Mouse (Mus musculus): ENCODE measurements around the gene Mia2. TPM values are rescaled to one million over a fixed set of nuclear protein-coding genes. Genes with fewer than 3 reads are reported as not detected.
A peak's percentile ranks its signal among the peaks of the same experiment; 100 is the strongest.

Gene Mia2
- polyA plus RNA-seq, 1 experiment = 73.7 TPM

GRCm38 (mm10) chr12:59132940-59133339 is 37.3 kb downstream of the Mia2 start:
- no peaks in the 10 kb centered on the region for H3K27me3 ChIP-seq (ENCODE audit: control insufficient read depth, insufficient read depth, low read length, poor library complexity, severe bottlenecking)
- peaks cover 2% of the 10 kb centered on the region; the same call in 1 of the 2 replicates for H3K36me3 ChIP-seq (ENCODE audit: control insufficient read depth, insufficient read depth, low read length, poor library complexity, severe bottlenecking)
- H3K4me3 ChIP-seq (ENCODE audit: low read depth, low read length) = no peak overlapping the region
- no peak overlapping the region for H3K27ac ChIP-seq (ENCODE audit: insufficient read depth, low read length)
- no peaks in the 10 kb centered on the region for H3K9me3 ChIP-seq (replicated peaks; ENCODE audit: control insufficient read depth, insufficient read depth, low read length, poor library complexity, severe bottlenecking)
- no peak overlapping the region for H3K9ac ChIP-seq (ENCODE audit: low read depth, poor library complexity, severe bottlenecking)
- H3K4me1 ChIP-seq (ENCODE audit: control insufficient read depth, insufficient read depth, low read length) = no peaks in the 10 kb centered on the region
- TF ChIP-seq CTCF (IDR thresholded peaks at IDR 0.05; ENCODE audit: low read depth, low read length) = peak; percentile 33
- TF ChIP-seq EP300 (IDR thresholded peaks at IDR 0.05; ENCODE audit: insufficient read depth, low read depth, low read length) = no peak
- TF ChIP-seq POLR2A (IDR thresholded peaks at IDR 0.05; ENCODE audit: insufficient read depth, low read length) = no peak

GRCm38 (mm10) chr12:59133437-59133999 is 37.9 kb downstream of the Mia2 start:
- TF ChIP-seq EP300 (IDR thresholded peaks at IDR 0.05; ENCODE audit: insufficient read depth, low read depth, low read length) = no peak
- TF ChIP-seq CTCF (IDR thresholded peaks at IDR 0.05; ENCODE audit: low read depth, low read length) = no peak
- no peak for TF ChIP-seq POLR2A (IDR thresholded peaks at IDR 0.05; ENCODE audit: insufficient read depth, low read length)
- H3K9ac ChIP-seq (ENCODE audit: low read depth, poor library complexity, severe bottlenecking) = no peak overlapping the region
- H3K27me3 ChIP-seq (ENCODE audit: control insufficient read depth, insufficient read depth, low read length, poor library complexity, severe bottlenecking) = no peaks in the 10 kb centered on the region
- no peaks in the 10 kb centered on the region for H3K9me3 ChIP-seq (replicated peaks; ENCODE audit: control insufficient read depth, insufficient read depth, low read length, poor library complexity, severe bottlenecking)
- H3K27ac ChIP-seq (ENCODE audit: insufficient read depth, low read length) = no peak overlapping the region
- H3K4me3 ChIP-seq (ENCODE audit: low read depth, low read length) = no peak overlapping the region
- peaks cover 4% of the 10 kb centered on the region; the same call in 1 of the 2 replicates for H3K36me3 ChIP-seq (ENCODE audit: control insufficient read depth, insufficient read depth, low read length, poor library complexity, severe bottlenecking)
- no peaks in the 10 kb centered on the region for H3K4me1 ChIP-seq (ENCODE audit: control insufficient read depth, insufficient read depth, low read length)

- no peak overlapping the region for H3K9ac ChIP-seq (ENCODE audit: low read depth, poor library complexity, severe bottlenecking)
- H3K4me3 ChIP-seq (ENCODE audit: low read depth, low read length) = no peak overlapping the region
- H3K9me3 ChIP-seq (replicated peaks; ENCODE audit: control insufficient read depth, insufficient read depth, low read length, poor library complexity, severe bottlenecking) = no peaks in the 10 kb centered on the region
- H3K27ac ChIP-seq (ENCODE audit: insufficient read depth, low read length) = no peak overlapping the region
- H3K4me1 ChIP-seq (ENCODE audit: control insufficient read depth, insufficient read depth, low read length) = no peaks in the 10 kb centered on the region
- TF ChIP-seq CTCF (IDR thresholded peaks at IDR 0.05; ENCODE audit: low read depth, low read length) (no peak), EP300 (IDR thresholded peaks at IDR 0.05; ENCODE audit: insufficient read depth, low read depth, low read length) (no peak), POLR2A (IDR thresholded peaks at IDR 0.05; ENCODE audit: insufficient read depth, low read length) (no peak)
- peaks cover 10% of the 10 kb centered on the region for H3K36me3 ChIP-seq (ENCODE audit: control insufficient read depth, insufficient read depth, low read length, poor library complexity, severe bottlenecking)
- no peaks in the 10 kb centered on the region for H3K27me3 ChIP-seq (ENCODE audit: control insufficient read depth, insufficient read depth, low read length, poor library complexity, severe bottlenecking)
Measured at GRCm38 (mm10) chr12:59135096-59135495, 39.5 kb downstream of the Mia2 start.

- Histone ChIP-seq H3K36me3 (ENCODE audit: control insufficient read depth, insufficient read depth, low read length, poor library complexity, severe bottlenecking) (peaks cover 14% of the 10 kb centered on the region), H3K4me3 (ENCODE audit: low read depth, low read length) (no peak overlapping the region), H3K27me3 (ENCODE audit: control insufficient read depth, insufficient read depth, low read length, poor library complexity, severe bottlenecking) (no peaks in the 10 kb centered on the region), H3K9ac (ENCODE audit: low read depth, poor library complexity, severe bottlenecking) (no peak overlapping the region), H3K27ac (ENCODE audit: insufficient read depth, low read length) (no peak overlapping the region), H3K9me3 (replicated peaks; ENCODE audit: control insufficient read depth, insufficient read depth, low read length, poor library complexity, severe bottlenecking) (no peaks in the 10 kb centered on the region), H3K4me1 (ENCODE audit: control insufficient read depth, insufficient read depth, low read length) (no peaks in the 10 kb centered on the region)
- no peak for TF ChIP-seq EP300 (IDR thresholded peaks at IDR 0.05; ENCODE audit: insufficient read depth, low read depth, low read length)
- no peak for TF ChIP-seq CTCF (IDR thresholded peaks at IDR 0.05; ENCODE audit: low read depth, low read length)
- TF ChIP-seq POLR2A (IDR thresholded peaks at IDR 0.05; ENCODE audit: insufficient read depth, low read length) = no peak
Measured at GRCm38 (mm10) chr12:59135533-59136300, 40.1 kb downstream of the Mia2 start.

GRCm38 (mm10) chr12:59137031-59137430 is 41.4 kb downstream of the Mia2 start:
- Histone ChIP-seq H3K36me3 (ENCODE audit: control insufficient read depth, insufficient read depth, low read length, poor library complexity, severe bottlenecking) (peaks cover 19% of the 10 kb centered on the region), H3K4me1 (ENCODE audit: control insufficient read depth, insufficient read depth, low read length) (no peaks in the 10 kb centered on the region), H3K9me3 (replicated peaks; ENCODE audit: control insufficient read depth, insufficient read depth, low read length, poor library complexity, severe bottlenecking) (no peaks in the 10 kb centered on the region), H3K4me3 (ENCODE audit: low read depth, low read length) (no peak overlapping the region), H3K27ac (ENCODE audit: insufficient read depth, low read length) (no peak overlapping the region), H3K27me3 (ENCODE audit: control insufficient read depth, insufficient read depth, low read length, poor library complexity, severe bottlenecking) (no peaks in the 10 kb centered on the region), H3K9ac (ENCODE audit: low read depth, poor library complexity, severe bottlenecking) (no peak overlapping the region)
- TF ChIP-seq POLR2A (IDR thresholded peaks at IDR 0.05; ENCODE audit: insufficient read depth, low read length) (no peak), EP300 (IDR thresholded peaks at IDR 0.05; ENCODE audit: insufficient read depth, low read depth, low read length) (no peak), CTCF (IDR thresholded peaks at IDR 0.05; ENCODE audit: low read depth, low read length) (no peak)

GRCm38 (mm10) chr12:59139372-59139771 is 43.8 kb downstream of the Mia2 start:
- TF ChIP-seq EP300 (IDR thresholded peaks at IDR 0.05; ENCODE audit: insufficient read depth, low read depth, low read length) (no peak), CTCF (IDR thresholded peaks at IDR 0.05; ENCODE audit: low read depth, low read length) (no peak), POLR2A (IDR thresholded peaks at IDR 0.05; ENCODE audit: insufficient read depth, low read length) (no peak)
- peaks cover 19% of the 10 kb centered on the region for H3K36me3 ChIP-seq (ENCODE audit: control insufficient read depth, insufficient read depth, low read length, poor library complexity, severe bottlenecking)

More at GRCm38 (mm10) chr12:59139372-59139771, 43.8 kb downstream of the Mia2 start:
- Histone ChIP-seq H3K27me3 (ENCODE audit: control insufficient read depth, insufficient read depth, low read length, poor library complexity, severe bottlenecking) (no peaks in the 10 kb centered on the region), H3K27ac (ENCODE audit: insufficient read depth, low read length) (no peak overlapping the region), H3K4me1 (ENCODE audit: control insufficient read depth, insufficient read depth, low read length) (no peaks in the 10 kb centered on the region), H3K9me3 (replicated peaks; ENCODE audit: control insufficient read depth, insufficient read depth, low read length, poor library complexity, severe bottlenecking) (no peaks in the 10 kb centered on the region), H3K9ac (ENCODE audit: low read depth, poor library complexity, severe bottlenecking) (no peak overlapping the region), H3K4me3 (ENCODE audit: low read depth, low read length) (no peak overlapping the region)

Measured in ES-Bruce4 (cell line).